Mouse (Mus musculus) thymus, postnatal 0 days (tissue): ENCODE results near the gene Cdh23. TPM values are rescaled to one million over a fixed set of nuclear protein-coding genes. Genes with fewer than 3 reads are reported as not detected.

ENCODE experiments used
- DNase-seq: peaks from one replicate; pipeline ENCODE4 v3.0.0-alpha.2; 2015; ENCODE audit warnings: low spot score
- polyA plus RNA-seq: library from polyadenylated mRNA; unstranded; fragments of >200 nt; fragmentation: Nextera tagmentation; extraction: Ambion mirVana; gene quantifications from 2 replicates; pipeline ENCODE4 v1.2.1, GENCODE M21; 2015

The Cdh23 gene
- polyA plus RNA-seq, 1 experiment from 2014 or later: 3.1 TPM

GRCm38 (mm10) chr10:60266842-60267401 is 429.4 kb downstream of the Cdh23 start:
- DNase-seq: no peak

GRCm38 (mm10) chr10:60265252-60265651 is 431.0 kb downstream of the Cdh23 start:
- no peak for DNase-seq

GRCm38 (mm10) chr10:60263351-60263750 is 432.9 kb downstream of the Cdh23 start:
- DNase-seq: peak; percentile 48

- peak; percentile 74 for DNase-seq
Measured at GRCm38 (mm10) chr10:60262386-60262785, 433.9 kb downstream of the Cdh23 start.

- no peak for DNase-seq
Measured at GRCm38 (mm10) chr10:60261530-60261929, 434.8 kb downstream of the Cdh23 start.

- DNase-seq: no peak
Measured at GRCm38 (mm10) chr10:60260557-60261294, 435.6 kb downstream of the Cdh23 start.

GRCm38 (mm10) chr10:60257261-60257825 is 438.9 kb downstream of the Cdh23 start:
- no peak for DNase-seq

- DNase-seq: no peak
Measured at GRCm38 (mm10) chr10:60256088-60256487, 440.2 kb downstream of the Cdh23 start.

Other genes with a start within 250 kb of the Cdh23 start
- 21.9 and 22.5 TPM in 2 replicates for gene Slc29a3, start 56.3 kb upstream of the Cdh23 start, polyA plus RNA-seq
- 0.68 and 0.70 TPM in 2 replicates for gene Unc5b, start 135.1 kb upstream of the Cdh23 start, polyA plus RNA-seq